Mouse (Mus musculus): ENCODE results near the gene Tmem266.

Tmem266 gene

DNA sequence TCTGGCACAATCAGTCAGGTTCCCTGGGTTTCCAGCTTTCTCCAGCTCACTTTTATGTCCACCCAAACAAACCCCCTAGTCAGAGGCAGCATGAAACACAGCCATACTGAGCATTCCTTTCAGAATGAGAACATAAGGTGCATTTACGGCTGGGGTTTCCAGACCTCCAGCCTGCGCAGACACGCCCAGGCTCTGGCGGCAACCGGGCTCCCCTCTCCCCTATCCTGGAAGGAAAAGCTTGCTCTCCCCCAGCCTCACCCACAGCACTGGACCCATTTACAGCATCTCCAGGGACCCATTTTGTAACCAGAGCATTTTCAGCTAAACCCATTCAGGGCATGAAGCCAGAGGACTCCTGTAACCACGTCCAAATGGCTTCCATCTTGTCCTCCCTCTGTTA lies 123.3 kb downstream of the Tmem266 start:
- no peak for DNase-seq (ENCODE audit: low read depth, low spot score)

DNA sequence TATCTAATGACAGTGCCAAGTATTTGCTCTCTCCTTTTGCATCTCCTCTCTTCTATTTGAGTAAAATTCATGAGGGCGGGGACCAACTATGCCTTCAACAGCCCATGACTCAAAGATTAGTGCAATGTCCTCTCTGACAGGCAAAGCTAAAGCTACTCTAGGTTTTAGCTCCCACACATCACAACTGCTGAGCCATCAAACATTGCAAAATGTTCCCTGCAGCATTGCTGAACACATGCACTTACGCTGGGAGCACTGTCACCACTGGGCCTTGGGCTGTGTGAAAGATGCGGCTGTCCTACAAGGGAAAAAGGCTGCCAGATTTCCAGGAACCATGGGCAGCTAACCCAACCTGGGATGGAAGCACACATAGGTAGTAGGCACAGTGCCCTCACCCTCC lies 124.7 kb downstream of the Tmem266 start:
- DNase-seq (ENCODE audit: low read depth, low spot score), result no peak

GRCm38 (mm10) chr9:55452906-55453305 lies 126.2 kb downstream of the Tmem266 start:
- DNase-seq (ENCODE audit: low read depth, low spot score), result no peak

- no peak for DNase-seq (ENCODE audit: low read depth, low spot score)
Measured at GRCm38 (mm10) chr9:55453366-55453765, 126.7 kb downstream of the Tmem266 start.

DNA sequence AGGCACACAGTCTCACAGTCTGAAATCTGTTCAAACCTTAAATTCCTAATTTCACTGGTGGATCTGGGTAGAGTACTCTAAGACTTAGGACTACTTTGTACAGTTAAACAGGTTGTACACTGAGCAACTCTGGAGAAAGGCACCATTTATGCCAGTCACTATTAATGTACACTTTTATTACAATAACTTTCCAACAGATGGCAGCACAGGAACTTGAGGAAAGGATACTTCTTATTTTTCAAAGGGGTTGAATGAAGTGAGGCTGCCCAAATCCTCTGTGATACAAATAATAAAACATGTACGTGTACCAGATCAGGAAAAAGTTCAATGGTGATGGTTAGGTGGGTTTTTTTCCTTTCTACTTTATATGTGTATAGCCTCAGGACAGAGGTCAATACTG lies 141.7 kb downstream of the Tmem266 start:
- DNase-seq (ENCODE audit: low read depth, low spot score), result no peak

DNA sequence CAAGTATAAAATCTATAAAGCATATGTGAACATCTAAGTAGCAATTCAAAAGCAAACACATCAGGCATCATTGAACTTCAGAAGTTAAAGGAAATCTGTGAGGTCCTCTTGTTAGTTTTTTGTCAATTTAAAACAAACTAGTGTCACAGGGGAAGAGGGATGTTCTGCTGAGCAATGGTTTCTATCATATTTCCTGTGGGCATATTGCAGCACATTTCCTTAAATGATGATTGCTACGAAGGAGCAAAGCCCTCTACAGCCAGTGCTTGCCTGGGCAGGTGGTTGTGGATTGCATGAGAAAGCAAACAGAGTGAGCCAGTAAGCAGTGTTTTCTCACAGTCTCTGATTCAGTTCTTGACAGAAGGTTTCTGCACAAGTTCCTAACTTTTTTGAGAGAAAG lies 149.4 kb downstream of the Tmem266 start:
- DNase-seq (ENCODE audit: low read depth, low spot score), result no peak

DNA sequence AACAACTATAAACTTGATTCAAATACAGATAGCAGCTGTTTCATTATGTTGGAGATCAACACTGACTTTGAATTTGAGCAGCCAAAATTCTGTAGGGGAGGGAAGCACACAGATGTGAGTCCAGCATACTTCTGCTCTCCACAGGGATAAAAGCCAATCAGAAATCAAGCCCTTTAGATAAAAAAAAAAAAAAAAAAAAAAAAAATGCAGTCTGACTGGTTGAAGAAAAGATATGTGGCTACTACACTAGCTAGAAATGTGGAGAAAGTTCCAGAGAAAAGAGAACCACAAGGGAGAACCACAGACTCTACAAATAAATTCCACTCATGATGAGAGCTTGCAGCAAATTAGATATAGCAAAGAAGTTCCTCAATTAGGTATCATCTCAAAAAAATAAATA lies 152.0 kb downstream of the Tmem266 start:
- DNase-seq (ENCODE audit: low read depth, low spot score), result no peak

- no peak for DNase-seq (ENCODE audit: low read depth, low spot score)
Measured at GRCm38 (mm10) chr9:55482116-55482515, 155.4 kb downstream of the Tmem266 start.
